Mouse (Mus musculus): ENCODE data around the gene C330007P06Rik.

DNA sequence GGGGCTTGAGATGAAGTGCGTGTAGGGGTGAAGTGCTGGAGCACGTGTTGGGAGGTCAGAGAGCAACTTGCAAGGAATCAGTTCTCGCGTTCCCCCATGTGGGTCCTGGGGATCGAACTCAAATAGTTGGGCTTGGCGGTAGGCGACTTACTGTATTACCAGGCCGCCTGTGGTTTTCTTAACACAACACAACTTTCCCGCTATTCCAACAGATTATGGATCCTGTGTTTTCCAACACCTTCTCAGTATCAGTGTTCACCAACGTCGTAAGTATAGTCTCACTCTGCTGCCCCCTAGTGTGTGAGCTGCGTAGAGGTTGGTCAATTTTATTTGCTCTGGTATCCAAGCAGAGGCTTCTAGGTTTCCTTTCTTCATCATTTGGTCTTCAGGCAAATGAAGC is 37.4 kb upstream of the C330007P06Rik start:
- TF ChIP-seq CEBPB (IDR thresholded peaks at IDR 0.05; ENCODE audit: insufficient read depth, poor library complexity, severe bottlenecking) = no peak
- no peak for TF ChIP-seq TCF12 (IDR thresholded peaks at IDR 0.05; ENCODE audit: insufficient read depth, poor library complexity, severe bottlenecking)
- TF ChIP-seq E2F4 (IDR thresholded peaks at IDR 0.05; ENCODE audit: insufficient read depth) = no peak

All from myocyte (in vitro differentiated cells).